Mouse (Mus musculus) cortical plate, adult 2 months (tissue): ENCODE measurements around the gene Vav1.

Experiments
- CTCF ChIP-seq: fragments of 200-500 bp; IDR thresholded peaks from 2 replicates; pipeline ENCODE4 v1.5.1; 2011; ENCODE audit warnings: mild to moderate bottlenecking, control low read depth, low read length; ENCODE audit not compliant: insufficient read depth; ENCODE audit errors: extremely low read depth
- POLR2A ChIP-seq: fragments of 200-500 bp; IDR thresholded peaks from 2 replicates; pipeline ENCODE4 v1.6.1; 2011; ENCODE audit warnings: mild to moderate bottlenecking, low read length, control low read depth; ENCODE audit not compliant: insufficient read depth; ENCODE audit errors: extremely low read depth

DNA sequence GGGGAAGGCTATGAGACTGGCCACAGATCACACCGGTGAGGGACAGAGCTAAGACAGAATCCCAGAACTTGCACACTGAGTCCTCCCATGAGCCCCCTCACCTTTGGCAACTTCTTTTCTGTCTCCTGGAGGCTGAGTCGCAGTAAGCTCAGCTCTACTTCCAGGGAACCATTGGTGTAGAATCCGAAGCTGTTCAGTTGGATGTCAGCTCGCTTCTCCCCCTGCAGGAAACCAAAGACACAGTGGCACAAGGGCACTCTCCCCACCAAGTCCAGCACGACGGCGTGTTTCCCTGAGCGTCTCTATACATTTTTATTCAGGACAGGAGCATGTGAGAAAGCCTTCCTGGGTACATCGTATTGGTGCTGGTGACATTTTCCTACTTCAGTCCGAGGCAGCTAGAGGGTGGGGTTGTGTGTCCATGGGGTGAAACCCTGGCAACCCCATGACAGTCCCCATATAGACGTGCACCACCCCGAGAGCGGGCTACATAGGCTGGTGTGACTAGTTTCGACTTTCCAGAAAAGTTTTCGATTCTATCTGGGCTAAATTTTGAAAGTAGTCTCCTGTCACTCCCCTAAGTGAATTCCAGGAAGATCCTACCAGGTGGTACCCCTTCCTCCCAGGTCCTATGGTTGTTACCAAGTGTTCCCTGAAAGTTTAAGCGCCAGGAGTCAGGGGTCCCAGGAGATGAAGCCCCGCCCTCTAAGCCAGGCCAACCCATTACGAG, 32.1 kb upstream of the Vav1 start:
- no peak for TF ChIP-seq POLR2A
- 0 out of 2 replicates have a peak, but pooled peaks have one; percentile 2 for TF ChIP-seq CTCF
